Mouse (Mus musculus): ENCODE data around the gene Psmg4. TPM values are rescaled to one million over a fixed set of nuclear protein-coding genes. Genes with fewer than 3 reads are reported as not detected.

Psmg4 gene
- polyA plus RNA-seq, 2 experiments from 2014 or later, result 51.0 to 57.8 TPM

DNA sequence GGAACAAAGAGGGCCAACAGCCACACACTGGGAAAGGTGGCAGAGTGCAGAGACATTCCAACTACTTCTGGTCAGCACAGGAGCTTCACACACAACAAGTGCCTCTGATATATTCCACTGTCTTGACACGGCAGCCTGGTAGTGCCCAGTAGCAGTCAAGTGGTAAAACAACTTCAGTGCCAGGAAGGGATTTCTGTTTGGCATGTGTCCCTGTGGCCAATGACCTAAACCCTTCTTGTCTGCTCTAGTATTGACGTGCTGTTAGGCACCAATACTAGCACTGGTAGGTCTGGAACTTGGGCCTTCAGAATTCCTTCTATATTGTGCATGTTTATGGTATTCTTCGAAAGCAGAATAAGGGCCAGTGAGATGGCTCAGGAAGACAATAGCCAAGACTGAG is 42.5 kb downstream of the Psmg4 start:
- no peak for ATAC-seq

DNA sequence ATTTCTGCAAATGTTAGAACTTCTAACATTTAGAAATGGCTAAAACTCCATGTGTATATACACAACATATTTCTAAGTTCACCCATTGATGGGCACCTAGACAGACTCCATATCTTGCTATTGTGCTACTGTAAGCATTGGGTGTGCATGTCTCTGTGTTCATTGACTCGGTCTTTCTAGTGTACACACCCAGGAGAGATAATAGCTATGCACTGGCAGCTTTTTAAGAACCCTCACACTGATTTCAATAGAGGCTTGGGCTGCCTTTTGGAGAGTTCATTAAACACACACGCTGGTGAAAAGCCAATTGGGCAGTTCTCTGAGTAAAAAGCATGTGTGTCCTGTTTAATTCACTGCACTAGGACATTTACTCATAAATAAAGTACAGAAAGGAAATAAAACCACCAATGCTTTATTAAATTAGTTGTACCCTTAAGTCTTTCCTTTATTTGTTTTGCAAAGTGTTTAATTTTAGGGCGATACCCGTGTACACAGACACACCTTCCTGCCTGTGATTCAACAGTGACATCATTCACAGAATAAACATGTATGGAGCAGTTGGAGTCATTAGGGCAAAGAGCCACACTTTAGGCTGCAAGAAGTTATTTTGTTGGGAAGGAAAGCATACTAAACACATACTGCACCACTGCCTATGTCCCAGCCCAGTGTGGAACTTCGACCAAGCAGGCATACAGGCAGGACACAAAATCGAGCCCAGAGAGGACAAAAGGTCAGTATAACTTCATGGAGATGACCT is 45.1 kb downstream of the Psmg4 start:
- ATAC-seq, result no peak

DNA sequence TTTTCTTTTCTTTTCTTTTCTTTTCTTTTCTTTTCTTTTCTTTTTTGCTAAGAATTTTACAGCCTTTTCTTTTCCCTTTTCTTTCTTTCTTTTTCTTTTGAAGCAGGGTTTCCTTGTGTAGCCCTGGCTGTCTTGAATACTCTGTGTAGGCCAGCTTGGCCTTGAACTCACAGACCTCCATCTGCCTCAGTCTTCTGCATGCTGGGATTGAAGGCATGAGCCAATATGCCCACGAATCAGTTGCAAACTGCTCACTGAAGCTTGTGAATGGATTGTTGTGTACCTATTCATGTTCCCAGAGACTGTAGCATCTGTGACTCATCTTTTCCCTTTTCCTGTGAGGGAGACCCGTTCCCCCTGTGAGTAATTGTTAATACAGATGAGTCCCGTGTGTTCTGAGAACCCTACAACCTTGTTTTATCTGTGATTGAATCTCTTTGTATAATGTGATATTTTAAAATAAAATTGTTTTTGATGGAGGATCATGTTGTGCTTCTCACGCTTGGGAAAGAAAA is 48.6 kb downstream of the Psmg4 start:
- no peak for ATAC-seq

DNA sequence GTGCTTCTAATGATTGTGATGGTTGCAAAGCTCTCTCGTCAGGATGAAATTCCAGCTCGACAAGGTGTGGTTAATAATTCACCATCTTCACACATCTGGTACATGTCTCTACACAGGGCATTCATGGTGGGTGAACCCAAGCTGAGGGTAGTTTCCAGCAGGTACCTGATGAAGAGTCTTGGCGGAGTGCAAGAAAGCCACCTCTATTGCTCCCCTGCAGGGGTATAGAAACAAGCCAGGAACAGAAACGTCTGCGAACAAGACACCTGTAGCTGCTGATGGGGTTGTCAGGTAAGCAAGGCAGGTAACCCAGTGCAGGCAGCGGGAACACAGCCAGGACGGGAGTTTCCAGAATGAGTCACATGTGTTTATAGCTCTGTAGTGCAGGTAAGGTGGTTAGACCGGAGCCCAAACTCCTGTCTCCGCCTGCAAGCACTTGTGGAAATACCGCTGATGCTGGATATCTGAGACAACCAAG is 50.0 kb downstream of the Psmg4 start:
- no peak for ATAC-seq

DNA sequence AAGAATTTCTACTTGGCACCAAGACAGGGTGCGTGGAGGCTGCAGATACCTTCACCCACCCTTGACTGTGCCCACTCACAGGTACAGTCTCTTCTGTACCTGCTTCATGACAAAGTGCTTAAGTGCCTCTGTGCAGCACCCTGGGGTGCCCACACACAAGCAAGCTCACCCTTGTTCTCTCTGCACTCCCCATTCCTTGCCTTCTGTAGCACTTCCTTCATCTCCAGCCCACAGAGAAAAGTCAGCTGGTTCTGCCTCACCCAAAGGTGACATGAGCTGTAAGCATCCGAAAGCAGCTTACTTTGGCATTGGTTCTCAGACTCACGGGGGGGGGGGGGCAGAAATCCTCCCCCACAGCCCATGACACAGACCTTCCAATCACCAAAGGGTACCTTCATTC is 52.1 kb downstream of the Psmg4 start:
- no peak for ATAC-seq

DNA sequence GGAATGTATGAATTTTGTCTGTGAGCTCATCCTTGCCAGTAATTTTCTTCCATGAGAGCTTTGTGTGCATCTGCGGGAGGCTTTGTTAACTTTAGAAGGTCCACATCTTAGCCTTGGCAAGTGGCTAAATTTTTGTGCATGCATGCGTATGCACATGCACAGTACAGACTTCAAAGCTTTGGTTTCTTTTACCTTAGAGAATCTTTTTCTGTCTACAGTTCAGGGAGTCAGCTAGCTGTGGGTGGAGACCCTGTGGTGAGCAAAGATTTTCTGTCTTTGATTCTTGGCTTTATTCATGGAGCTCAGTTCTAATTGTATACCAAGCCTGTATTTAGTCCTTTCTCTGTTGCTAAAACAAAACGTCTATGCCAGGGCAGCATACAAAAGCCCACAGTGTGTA is 56.0 kb downstream of the Psmg4 start:
- no peak for ATAC-seq

DNA sequence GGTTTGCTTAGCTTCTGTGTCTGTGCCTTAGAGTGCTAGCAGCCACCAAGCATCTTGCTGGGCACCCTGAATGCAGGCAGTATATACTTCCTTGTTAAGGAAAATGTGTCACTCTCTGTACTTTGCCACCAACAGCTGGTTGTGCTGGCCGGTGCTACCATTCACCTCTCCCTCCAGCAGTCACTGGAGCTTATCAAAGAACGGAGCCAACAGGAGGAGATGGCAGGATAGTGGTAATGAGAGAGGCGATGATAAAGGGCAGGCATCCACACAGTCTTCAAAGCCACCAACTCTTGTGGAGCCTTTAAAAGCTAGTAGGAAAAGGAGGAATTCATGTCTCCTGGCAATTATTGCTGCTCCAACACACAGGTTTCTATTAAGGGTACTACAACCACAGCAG is 57.0 kb downstream of the Psmg4 start:
- no peak for ATAC-seq

DNA sequence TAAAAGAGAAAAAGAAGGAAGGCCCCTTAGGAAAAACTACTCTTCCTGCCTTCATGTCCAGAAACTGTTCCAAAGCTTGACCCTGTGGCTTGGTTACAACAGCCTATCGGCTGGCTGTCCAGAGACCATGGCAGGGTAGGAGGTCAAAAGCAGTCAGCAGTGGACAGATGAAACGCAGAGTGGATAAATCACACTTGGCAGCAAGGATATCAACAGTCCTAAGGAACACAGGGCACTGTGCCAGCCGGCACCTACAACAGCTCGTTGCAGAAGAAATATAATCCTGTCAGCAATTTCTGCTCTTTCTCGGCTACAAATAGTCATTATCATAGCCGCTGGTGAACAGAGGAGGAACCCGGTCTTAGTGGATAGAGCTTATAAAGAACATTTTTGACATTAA is 60.2 kb downstream of the Psmg4 start:
- ATAC-seq, result no peak

DNA sequence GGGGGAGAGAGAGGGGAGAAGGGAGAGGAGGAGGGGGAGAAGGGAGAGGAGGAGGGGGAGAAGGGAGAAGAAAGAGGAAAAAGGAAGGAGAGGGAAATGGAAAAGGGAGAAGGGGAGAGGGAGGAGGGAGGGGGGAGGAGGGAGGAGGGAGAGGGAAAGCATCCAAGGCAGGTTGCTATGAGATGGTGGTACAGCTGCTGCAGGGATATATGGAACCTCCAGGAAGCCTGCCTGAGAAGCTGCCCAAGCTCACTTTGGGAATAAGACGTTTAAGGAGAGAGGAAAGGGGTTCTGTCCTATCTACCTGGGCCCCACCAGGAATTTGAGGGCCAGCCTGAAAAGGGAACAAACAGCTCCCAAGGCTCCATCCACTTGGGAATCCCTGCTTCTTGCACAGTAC is 64.2 kb downstream of the Psmg4 start:
- no peak for ATAC-seq

Other genes with a start within 250 kb of the Psmg4 start
- gene Nqo2, start 198.3 kb upstream of the Psmg4 start, polyA plus RNA-seq (2017; shearing (Covaris generic)), result 10 to 100 TPM in 1 of 2 experiments, 1 to 10 TPM in 1; 9.0 to 15.4 TPM
- gene Ripk1, start 160.6 kb upstream of the Psmg4 start, polyA plus RNA-seq (2017; shearing (Covaris generic)), result 10 to 100 TPM; 11.9 to 15.7 TPM
- gene Serpinb6a, start 160.2 kb upstream of the Psmg4 start, polyA plus RNA-seq (2017; shearing (Covaris generic)), result 10 to 100 TPM; 36.4 to 41.2 TPM
- 10 to 100 TPM; 20.0 to 25.5 TPM for gene Bphl, start 125.4 kb upstream of the Psmg4 start, polyA plus RNA-seq (2017; shearing (Covaris generic))
- 1 to 10 TPM; 4.7 to 5.4 TPM for gene Tubb2a, start 85.0 kb upstream of the Psmg4 start, polyA plus RNA-seq (2017; shearing (Covaris generic))
- 1 to 10 TPM in 1 of 2 experiments, under 1 TPM in 1; 0.69 to 1.0 TPM for gene Tubb2b, start 32.5 kb upstream of the Psmg4 start, polyA plus RNA-seq (2017; shearing (Covaris generic))
- gene Slc22a23, start 182.2 kb downstream of the Psmg4 start, polyA plus RNA-seq (2017; shearing (Covaris generic)), result under 1 TPM; 0.17 to 0.23 TPM